Mouse (Mus musculus) ES-E14 (cell line): ENCODE results near the gene Slc6a1. TPM values are rescaled to one million over a fixed set of nuclear protein-coding genes. Genes with fewer than 3 reads are reported as not detected.

Experiments
- DNase-seq: peaks from one replicate; pipeline ENCODE4 v3.0.0-alpha.2; 2013; ENCODE audit warnings: low read depth, low spot score
- H3K27ac ChIP-seq: 2 replicates; pipeline ENCODE4 v1.5.1; 2012; ENCODE audit warnings: low read depth, mild to moderate bottlenecking, low read length, moderate library complexity, mixed read lengths; ENCODE audit not compliant: poor library complexity, insufficient read depth, severe bottlenecking
- H3K36me3 ChIP-seq: 2 replicates; pipeline ENCODE4 v1.6.1; 2012; ENCODE audit warnings: mild to moderate bottlenecking, low read length, moderate library complexity, mixed read lengths; ENCODE audit not compliant: control insufficient read depth, poor library complexity, insufficient read depth, severe bottlenecking
- H3K4me1 ChIP-seq, 2 experiments: fragments of 150-350 bp in 1 of 2; sonication (generic) in 1 of 2; 2 replicates each; pipeline ENCODE4 v1.6.1; 2012; ENCODE audit warnings: low read length in 2 of 2, mild to moderate bottlenecking in 1 of 2, mixed read lengths in 1 of 2; ENCODE audit not compliant: control insufficient read depth in 2 of 2, insufficient read depth in 2 of 2, poor library complexity in 1 of 2
- H3K4me3 ChIP-seq, 2 experiments: fragments of 150-350 bp in 1 of 2; sonication (generic) in 1 of 2; 2 replicates each; pipeline ENCODE4 v1.5.1; 2012; ENCODE audit warnings: low read length in 2 of 2, low read depth in 1 of 2, mild to moderate bottlenecking in 1 of 2, mixed read lengths in 1 of 2; ENCODE audit not compliant: insufficient read depth in 1 of 2, poor library complexity in 1 of 2, severe bottlenecking in 1 of 2
- H3K9ac ChIP-seq: 2 replicates; pipeline ENCODE4 v1.6.1; 2012; ENCODE audit warnings: low read depth, mild to moderate bottlenecking, low read length, mixed read lengths; ENCODE audit not compliant: poor library complexity, insufficient read depth, severe bottlenecking
- H3K9me3 ChIP-seq: fragments of 150-350 bp; sonication (generic); 2 replicates; pipeline ENCODE4 v1.6.1; 2012; ENCODE audit warnings: low read depth, mild to moderate bottlenecking, low read length; ENCODE audit not compliant: control insufficient read depth, insufficient read depth
- CHD2 ChIP-seq: IDR thresholded peaks from 2 replicates; pipeline ENCODE4 v1.6.1; 2014; ENCODE audit warnings: mild to moderate bottlenecking, low read depth, low read length, inconsistent platforms
- HCFC1 ChIP-seq: IDR thresholded peaks from 2 replicates; pipeline ENCODE4 v1.6.1; 2012; ENCODE audit warnings: low read length, inconsistent platforms, borderline replicate concordance; ENCODE audit not compliant: insufficient read depth
- MAFK ChIP-seq: IDR thresholded peaks from 2 replicates; pipeline ENCODE4 v1.6.1; 2014; ENCODE audit warnings: mild to moderate bottlenecking, low read depth, low read length, inconsistent platforms; ENCODE audit not compliant: insufficient read depth
- ZC3H11A ChIP-seq: IDR thresholded peaks from 2 replicates; pipeline ENCODE4 v1.6.1; 2012; ENCODE audit warnings: low read depth, mild to moderate bottlenecking, inconsistent platforms, low read length, borderline replicate concordance
- ZNF384 ChIP-seq: IDR thresholded peaks from 2 replicates; pipeline ENCODE4 v1.6.1; 2012; ENCODE audit warnings: low read depth, low read length, inconsistent platforms
- in situ Hi-C, 2 experiments: fragments of 600-800 bp; cut with MboI; formaldehyde crosslinking; loops; one replicate each; pipeline ENCODE4 v1.15.1; 2025; ENCODE audit warnings: low sequenced_read_pairs in 2 of 2, inconsistent platforms in 1 of 2; ENCODE audit not compliant: unreplicated experiment in 2 of 2
- total RNA-seq: library from RNA; depleted of rRNA; stranded (reverse); fragments of 300-350 nt; gene quantifications from 2 replicates; pipeline ENCODE4 v1.2.3, GENCODE M21; 2012

Slc6a1 gene
- total RNA-seq, 1 experiment, result 10.6 TPM

DNA sequence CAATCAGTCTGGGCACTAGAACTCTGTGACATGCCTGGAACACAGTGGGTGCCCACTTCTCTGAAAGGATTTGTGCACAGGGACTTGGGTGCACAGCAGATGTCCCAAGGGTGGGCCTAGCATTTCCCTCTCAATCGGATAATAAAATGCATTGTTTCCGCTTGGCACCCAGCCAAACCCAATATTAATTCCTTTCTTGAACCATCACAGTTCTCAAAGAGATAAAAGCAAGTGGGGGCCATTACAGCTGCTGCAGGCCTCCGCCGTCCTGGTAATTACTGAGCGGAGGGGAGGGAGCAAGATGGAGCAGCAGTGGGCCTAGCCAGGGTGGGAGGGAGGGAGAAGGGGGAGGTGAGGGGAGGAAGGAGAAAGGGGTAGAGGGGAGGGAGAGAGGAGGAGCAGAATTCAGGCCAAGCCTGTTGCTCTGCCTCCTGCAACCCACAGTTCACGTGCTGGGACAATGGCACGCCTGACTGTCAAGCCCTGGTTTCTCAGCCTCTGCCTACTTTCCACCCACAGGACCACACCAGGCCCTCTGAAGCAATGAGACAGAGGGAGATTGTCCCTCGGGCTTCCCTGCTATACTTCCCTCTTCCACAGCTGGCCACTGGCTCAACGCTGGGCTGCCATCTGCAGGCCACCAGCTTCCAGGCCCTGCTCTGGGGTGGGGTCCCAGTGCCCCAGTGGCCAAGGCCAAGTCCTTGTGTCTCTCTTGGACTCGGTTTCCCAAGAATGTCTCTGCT, 15.0 kb downstream of the Slc6a1 start:
- no peak for TF ChIP-seq MAFK
- no peak for TF ChIP-seq CHD2
- TF ChIP-seq ZNF384, result no peak
- TF ChIP-seq ZC3H11A, result no peak
- no peak for TF ChIP-seq HCFC1
- Histone ChIP-seq H3K4me3 (no peak overlapping the region), H3K9ac (no peak overlapping the region), H3K27ac (no peak overlapping the region), H3K4me1 (no peaks in the 10 kb centered on the region; a peak in 1 of 4 replicates), H3K9me3 (no peaks in the 10 kb centered on the region), H3K36me3 (no peaks in the 10 kb centered on the region; the same call in 1 of the 2 replicates)
- no peak for DNase-seq
- in situ Hi-C loops, result no loop called here

DNA sequence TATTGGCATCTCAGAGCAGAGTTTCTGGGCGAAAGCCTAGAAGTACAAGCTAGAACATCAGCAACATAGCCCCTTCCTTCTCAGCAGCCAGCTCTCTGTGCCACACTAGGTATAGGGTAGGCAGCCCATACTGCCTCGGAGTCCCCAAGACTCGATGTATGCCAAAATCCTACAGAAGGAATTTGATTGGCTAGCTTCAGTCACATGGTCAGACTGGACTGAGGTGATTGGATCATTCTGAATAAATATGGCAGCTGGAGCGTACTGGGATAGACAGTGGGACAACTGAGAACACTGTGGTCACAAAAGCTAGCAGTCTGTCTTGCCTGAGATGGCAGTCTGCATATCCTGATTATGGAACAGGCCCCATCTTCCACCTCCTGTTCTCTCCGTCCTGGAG, 17.3 kb downstream of the Slc6a1 start:
- DNase-seq, result no peak
- H3K27ac ChIP-seq, result no peak overlapping the region
- H3K4me3 ChIP-seq, result no peak overlapping the region
- H3K4me1 ChIP-seq, result no peaks in the 10 kb centered on the region; a peak in 1 of 4 replicates
- no peak overlapping the region for H3K9ac ChIP-seq
- H3K36me3 ChIP-seq, result peaks cover 3% of the 10 kb centered on the region; the same call in 1 of the 2 replicates
- TF ChIP-seq ZC3H11A (no peak), ZNF384 (no peak), CHD2 (no peak), MAFK (no peak), HCFC1 (no peak)
- no peaks in the 10 kb centered on the region for H3K9me3 ChIP-seq
- in situ Hi-C loops, result no loop called here

DNA sequence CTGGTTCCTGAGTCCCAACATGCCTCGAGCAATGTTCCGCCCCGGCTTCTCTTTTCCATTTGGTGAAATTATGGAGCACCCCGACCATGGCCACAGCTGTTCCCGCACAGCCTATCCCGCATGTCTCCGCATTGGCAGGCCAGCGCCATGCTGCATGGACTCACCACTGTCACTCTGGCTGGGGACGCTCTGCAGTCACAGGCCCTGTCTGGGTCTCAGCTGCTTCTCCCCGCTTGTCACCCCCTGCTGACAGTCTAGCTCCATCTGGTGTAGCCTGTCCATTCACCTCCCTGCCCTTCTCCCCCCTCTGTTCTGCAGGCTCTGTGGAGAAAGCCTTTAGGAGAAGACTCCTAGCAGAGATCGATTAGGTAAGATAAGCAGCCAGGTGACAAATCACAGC, 18.3 kb downstream of the Slc6a1 start:
- H3K9me3 ChIP-seq, result no peaks in the 10 kb centered on the region
- TF ChIP-seq ZC3H11A (no peak), HCFC1 (no peak), CHD2 (no peak), ZNF384 (no peak), MAFK (no peak)
- in situ Hi-C loops, result no loop called here

DNA sequence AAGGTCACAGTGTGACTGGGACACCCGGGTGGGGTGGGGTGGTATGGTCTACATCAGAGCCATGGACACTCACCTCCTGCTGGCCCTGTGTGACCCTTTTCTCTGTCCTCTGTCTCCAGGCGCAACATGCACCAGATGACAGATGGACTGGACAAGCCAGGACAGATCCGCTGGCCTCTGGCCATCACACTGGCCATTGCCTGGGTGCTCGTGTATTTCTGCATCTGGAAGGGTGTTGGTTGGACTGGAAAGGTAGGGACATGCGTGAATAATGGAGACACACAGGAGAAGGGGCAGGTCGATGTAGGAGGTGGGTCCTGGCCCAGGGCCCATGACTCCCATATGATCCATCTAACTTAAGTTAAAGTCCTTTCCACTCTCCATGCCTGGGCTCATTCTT, 22.2 kb downstream of the Slc6a1 start:
- H3K9ac ChIP-seq, result no peak overlapping the region

More for the DNA sequence above, 18.3 kb downstream of the Slc6a1 start:
- Histone ChIP-seq H3K9ac (no peak overlapping the region), H3K27ac (no peak overlapping the region), H3K36me3 (peaks cover 3% of the 10 kb centered on the region; the same call in 1 of the 2 replicates), H3K4me3 (no peak overlapping the region), H3K4me1 (no peaks in the 10 kb centered on the region)
- DNase-seq, result no peak

More for the DNA sequence above, 22.2 kb downstream of the Slc6a1 start:
- Histone ChIP-seq H3K9me3 (no peaks in the 10 kb centered on the region), H3K4me1 (no peaks in the 10 kb centered on the region), H3K27ac (no peak overlapping the region), H3K36me3 (peaks cover 3% of the 10 kb centered on the region; the same call in 1 of the 2 replicates), H3K4me3 (no peak overlapping the region)
- in situ Hi-C loops, result no loop called here
- TF ChIP-seq HCFC1, result no peak
- TF ChIP-seq CHD2, result no peak
- TF ChIP-seq MAFK, result no peak
- TF ChIP-seq ZNF384, result no peak
- no peak for TF ChIP-seq ZC3H11A
- DNase-seq, result no peak
